17 mouse cellular contexts compared by ENCODE assay signal in the genomic region with DNA sequence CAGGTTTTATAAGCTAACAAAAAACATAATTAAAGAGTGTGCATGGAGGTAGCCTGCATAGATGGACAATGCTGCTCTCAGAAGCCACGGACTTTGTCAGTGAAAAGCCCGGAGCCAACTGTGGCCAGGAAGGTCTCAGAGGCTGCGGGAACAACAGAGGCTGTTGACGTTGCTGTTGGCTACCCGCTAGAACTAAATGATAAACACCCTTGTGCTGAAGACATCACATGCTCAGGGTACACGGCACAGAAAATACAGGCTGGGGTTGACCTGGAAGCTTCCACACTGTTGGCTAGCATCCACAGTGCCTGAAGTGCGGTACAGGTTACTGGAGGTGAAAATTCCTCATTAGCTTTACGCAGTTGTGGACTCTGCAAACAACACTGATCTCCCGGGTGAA. TPM values are rescaled to one million over a fixed set of nuclear protein-coding genes. Genes with fewer than 3 reads are reported as not detected.
DNase-seq lines count a peak whose midpoint lies in the region; ATAC-seq lines count a peak whose summit lies in the region.
"Had no signal": no experiment of that assay in that cellular context is flagged by ENCODE, and none has a peak within 500 bp of the region (broad histone marks: within the 10 kb centered on the region; RNA-seq: fewer than 3 reads in every experiment).

No protein-coding gene starts in this region.

- no peaks in the 10 kb centered on the region for H3K9me3 ChIP-seq in heart, embryonic 12.5 days (replicated peaks)
- H3K9me3 ChIP-seq in kidney, embryonic 16.5 days (ENCODE audit: low read length) = no peaks in the 10 kb centered on the region
- H3K9me3 ChIP-seq: embryonic facial prominence, embryonic 12.5 days; forebrain, embryonic 15.5 days; hindbrain, embryonic 13.5 days had no signal

- no peak for ATAC-seq in heart, embryonic 12.5 days (ENCODE audit: insufficient number of reproducible peaks, low FRiP score)
- ATAC-seq in kidney, embryonic 16.5 days (ENCODE audit: low FRiP score, low TSS enrichment) = no peak
- ATAC-seq: forebrain, embryonic 15.5 days; hindbrain, postnatal 0 days had no signal

- no peaks in the 10 kb centered on the region for H3K27me3 ChIP-seq in heart, embryonic 12.5 days (replicated peaks)
- H3K27me3 ChIP-seq in kidney, embryonic 16.5 days (ENCODE audit: insufficient read depth, low read length) = no peaks in the 10 kb centered on the region
- H3K27me3 ChIP-seq: embryonic facial prominence, embryonic 12.5 days; forebrain, embryonic 15.5 days; hindbrain, embryonic 13.5 days had no signal

- H3K4me2 ChIP-seq in heart, embryonic 12.5 days = no peak overlapping the region
- H3K4me2 ChIP-seq in kidney, embryonic 16.5 days (replicated peaks; ENCODE audit: low read depth, low read length) = no peak overlapping the region
- H3K4me2 ChIP-seq: embryonic facial prominence, embryonic 12.5 days; forebrain, embryonic 15.5 days; heart, embryonic 11.5 days; hindbrain, embryonic 13.5 days had no signal

- intact Hi-C loops in heart, postnatal 14 days (cut with DNase I) = no loop called here
- intact Hi-C loops in left cerebral cortex, postnatal 25 days (cut with DNase I) = no loop called here

- no peak overlapping the region for H3K4me3 ChIP-seq in heart, embryonic 12.5 days
- H3K4me3 ChIP-seq in kidney, embryonic 16.5 days (ENCODE audit: low read length) = no peak overlapping the region
- H3K4me3 ChIP-seq: embryonic facial prominence, embryonic 12.5 days; forebrain, embryonic 15.5 days; hindbrain, embryonic 13.5 days had no signal

- no peaks in the 10 kb centered on the region for H3K36me3 ChIP-seq in heart, embryonic 12.5 days
- no peaks in the 10 kb centered on the region for H3K36me3 ChIP-seq in kidney, embryonic 16.5 days (ENCODE audit: insufficient read depth, low read length)
- H3K36me3 ChIP-seq: embryonic facial prominence, embryonic 12.5 days; forebrain, embryonic 15.5 days; hindbrain, embryonic 13.5 days had no signal

- peak; percentile 6 to 12 for DNase-seq in heart, postnatal 14 days
- peak; percentile 19 to 31 for DNase-seq in kidney, adult 8-10 months
- DNase-seq in R1 (ENCODE audit: low read depth, low spot score) (peak; percentile 41), adipocyte (ENCODE audit: low spot score) (peak; percentile 15)
- DNase-seq in left cerebral cortex, postnatal 25 days (ENCODE audit: low spot score in 2 of 2) = no peak
- DNase-seq: adrenal gland, postnatal 14 days; cerebellum, adult 11-12 months; cerebellum, adult 9-10 months; cerebellum, postnatal 25 days; gastrocnemius, postnatal 36 days had no signal

- WGBS in heart, embryonic 12.5 days = 82% methylated on average over 9 of the region's 9 CpGs
- WGBS in kidney, embryonic 16.5 days = 58% methylated on average over 8 of the region's 9 CpGs

- H3K27ac ChIP-seq in heart, embryonic 12.5 days (ENCODE audit: poor library complexity, severe bottlenecking) = no peak overlapping the region
- H3K27ac ChIP-seq in kidney, embryonic 16.5 days (ENCODE audit: low read length) = no peak overlapping the region
- H3K27ac ChIP-seq: embryonic facial prominence, embryonic 12.5 days; forebrain, embryonic 15.5 days; hindbrain, embryonic 13.5 days; hindbrain, postnatal 0 days had no signal

- no peak overlapping the region for H3K9ac ChIP-seq in heart, embryonic 12.5 days
- H3K9ac ChIP-seq in kidney, embryonic 16.5 days (replicated peaks; ENCODE audit: low read length) = no peak overlapping the region
- H3K9ac ChIP-seq: embryonic facial prominence, embryonic 12.5 days; forebrain, embryonic 15.5 days; hindbrain, embryonic 13.5 days had no signal

- H3K4me1 ChIP-seq in heart, embryonic 12.5 days (replicated peaks) = no peaks in the 10 kb centered on the region
- peaks cover 5% of the 10 kb centered on the region; the same call in 1 of the 2 replicates for H3K4me1 ChIP-seq in kidney, embryonic 16.5 days (ENCODE audit: insufficient read depth, low read length)
- H3K4me1 ChIP-seq: embryonic facial prominence, embryonic 12.5 days; forebrain, embryonic 15.5 days; hindbrain, embryonic 13.5 days had no signal

RNA-seq across cellular contexts. Expression of gene Usp38, which starts 43.6 kb away (rescaled TPM):
- 10 to 100 TPM; 19.8 to 19.9 TPM for total RNA-seq in heart, postnatal 14 days (2021)
- polyA plus RNA-seq in heart, embryonic 12.5 days (2016; fragmentation: Nextera tagmentation; extraction: Ambion mirVana) = 21.5 and 22.4 TPM in 2 replicates
- polyA plus RNA-seq in kidney, embryonic 16.5 days (2015; fragmentation: Nextera tagmentation; extraction: Ambion mirVana) = 18.1 and 19.5 TPM in 2 replicates
- total RNA-seq in left cerebral cortex, postnatal 25 days (2021) = 10 to 100 TPM; 22.7 to 22.8 TPM

Comparison
In these comparisons a context has a peak if more than half of its experiments do, and no peak if none do; other contexts are left out.
1. DNase-seq: peak in heart, postnatal 14 days (2 of 2), kidney, adult 8-10 months (2 of 2), R1 (single experiment) and adipocyte (single experiment); none in left cerebral cortex, postnatal 25 days (0 of 2).